Mouse (Mus musculus) right cerebral cortex, postnatal 36 days (tissue): ENCODE data around the gene Olfr1310.
"Not testable (repeated sequence)": the region's sequence is repeated elsewhere in the genome, so short reads cannot be mapped to it uniquely, and the experiment has no call there.

Experiments used
- DNase-seq, 2 experiments: peaks; one replicate each; pipeline ENCODE4 v3.0.0; 2022; ENCODE audit warnings: low spot score in 2 of 2, mixed read lengths in 1 of 2

The Olfr1310 gene

GRCm38 (mm10) chr2:112012608-112013007 lies at the start of gene Olfr1310:
Gene Olfr1310 (minus strand): TSS chr2:112012708.
- no peak for DNase-seq

DNA sequence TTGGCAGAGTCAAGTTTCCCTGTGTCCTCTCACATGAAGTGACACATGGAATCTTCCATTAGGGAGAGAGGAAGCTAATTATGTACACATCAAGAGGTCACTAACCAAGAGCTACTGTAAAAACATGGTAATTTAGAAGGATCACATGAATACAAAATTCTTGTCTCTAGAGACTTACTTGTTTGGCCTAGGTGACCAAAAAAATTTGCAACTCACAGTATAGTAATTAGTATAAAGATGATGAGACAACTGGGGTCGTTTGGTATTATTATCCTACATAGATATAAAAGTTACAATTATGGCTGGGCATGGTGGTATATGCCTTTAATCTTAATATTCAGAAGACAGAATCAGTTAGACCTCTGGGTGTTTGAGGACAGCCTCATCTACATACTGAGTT lies 37.6 kb upstream of the Olfr1310 start, which contains the start of gene Olfr1312:
Olfr1312 (minus strand) TSS at position 101 of the 400 bp plus-strand sequence.
- no peak for DNase-seq

DNA sequence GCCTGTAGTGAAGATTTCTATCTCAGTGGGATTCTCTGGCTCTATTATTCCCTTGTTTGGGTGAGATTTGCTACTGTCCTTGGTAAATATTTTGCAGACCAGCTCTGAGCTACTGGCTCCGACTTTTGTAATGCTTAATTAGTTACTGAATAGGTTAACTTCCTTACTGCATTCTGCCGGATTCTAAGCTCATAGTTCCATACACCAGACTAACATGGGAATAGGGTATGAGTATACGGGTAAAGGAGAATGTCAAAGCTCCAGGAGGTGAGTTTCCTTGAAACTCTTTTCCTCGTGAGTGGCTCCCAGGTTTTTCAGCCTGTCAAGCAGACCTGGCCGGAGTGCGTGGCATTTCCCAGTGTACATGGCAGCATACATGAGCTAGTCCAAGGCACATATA lies 14.5 kb upstream of the Olfr1310 start:
- DNase-seq = not testable (repeated sequence)

DNA sequence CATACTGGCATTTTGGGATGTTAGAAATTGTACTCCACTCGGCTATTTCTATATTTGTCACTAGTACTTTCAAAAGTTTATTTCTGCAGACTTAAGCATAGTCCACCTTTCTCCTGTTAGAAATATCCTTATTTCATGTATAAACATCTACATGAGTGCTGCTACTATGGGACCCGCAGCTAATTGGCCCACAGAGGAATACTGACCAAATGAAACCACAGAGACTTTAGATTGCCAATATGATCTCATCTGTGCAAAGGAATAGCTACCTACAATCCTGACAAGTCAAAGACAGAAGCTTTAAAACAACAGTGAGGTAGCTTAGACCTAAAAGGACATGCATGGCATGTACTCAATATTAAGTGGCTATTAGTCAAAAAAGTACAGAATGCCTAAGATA lies 11.8 kb upstream of the Olfr1310 start, which contains the start of gene Olfr1311:
Olfr1311 (minus strand) TSS at position 101 of the 400 bp plus-strand sequence.
- DNase-seq = no peak

DNA sequence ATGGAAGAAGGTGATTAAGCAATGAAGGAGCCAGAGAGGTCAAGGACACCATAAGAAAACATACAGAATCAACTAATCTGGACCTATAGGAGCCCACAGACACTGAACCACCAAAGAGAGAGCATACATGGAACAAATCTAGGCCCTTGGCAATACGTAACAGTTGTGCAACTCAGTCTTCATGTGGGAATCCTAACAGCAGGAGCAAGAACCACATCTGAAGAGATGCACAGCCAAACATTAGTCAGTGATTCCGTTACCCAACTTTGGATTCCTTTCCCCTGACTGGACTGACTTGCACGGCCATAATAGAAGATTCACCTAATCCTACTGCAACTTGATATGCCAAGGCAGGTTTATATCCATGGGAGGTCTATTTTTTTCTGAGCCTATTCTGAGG lies 2.4 kb upstream of the Olfr1310 start:
- no peak for DNase-seq

GRCm38 (mm10) chr2:111990181-111990580 lies 22.3 kb downstream of the Olfr1310 start, which contains the start of gene Olfr1309:
Gene Olfr1309 (minus strand): TSS chr2:111990281.
- DNase-seq = no peak

DNA sequence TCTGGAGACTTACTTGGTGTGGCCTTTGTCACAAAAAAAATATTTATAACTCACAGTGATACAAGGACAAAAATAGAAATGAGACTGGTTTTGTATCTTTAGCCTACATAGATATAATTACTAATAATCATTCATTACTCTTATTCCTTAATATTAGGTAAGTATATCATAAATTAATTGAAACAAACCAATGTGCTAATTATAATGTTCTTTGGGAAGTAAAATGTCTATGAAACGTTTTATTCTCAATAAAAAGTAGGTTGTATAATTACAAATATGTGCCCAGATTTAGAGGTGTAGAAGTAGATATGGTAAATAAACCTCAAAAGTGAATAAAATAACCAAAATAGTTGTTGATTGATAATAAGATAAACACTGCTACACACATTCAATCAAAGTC lies 47.7 kb downstream of the Olfr1310 start, which contains the start of gene Olfr1308:
Olfr1308 (minus strand) TSS at position 101 of the 400 bp plus-strand sequence.
- DNase-seq = no peak
